Mouse (Mus musculus): ENCODE results near the gene Hoxa6. TPM values are rescaled to one million over a fixed set of nuclear protein-coding genes. Genes with fewer than 3 reads are reported as not detected.

The Hoxa6 gene
- total and polyA plus RNA-seq, 2 experiments = not detected

GRCm38 (mm10) chr6:52182030-52182429, 26.5 kb downstream of the Hoxa6 start:
- Histone ChIP-seq H3K79me2 (ENCODE audit: control insufficient read depth, insufficient read depth, low read length) (no peaks in the 10 kb centered on the region), H3K36me3 (ENCODE audit: control insufficient read depth, insufficient read depth, low read length) (no peaks in the 10 kb centered on the region), H3K27ac (replicated peaks; ENCODE audit: insufficient read depth, low read depth, low read length) (no peak overlapping the region), H3K4me3 (ENCODE audit: insufficient read depth, low read depth, low read length) (no peak overlapping the region), H3K9ac (ENCODE audit: low read depth, low read length) (no peak overlapping the region), H3K4me1 (ENCODE audit: control insufficient read depth, insufficient read depth, low read length) (no peaks in the 10 kb centered on the region), H3K27me3 (ENCODE audit: control insufficient read depth, insufficient read depth, low read length) (peaks cover 21% of the 10 kb centered on the region)
- no peak for TF ChIP-seq CTCF (IDR thresholded peaks at IDR 0.05; ENCODE audit: low read depth, low read length)
- no peak for DNase-seq (ENCODE audit: extremely low read depth, low read depth, low spot score)
- 21% methylated on average over 2 of the region's 2 CpGs for WGBS

- TF ChIP-seq CTCF (IDR thresholded peaks at IDR 0.05; ENCODE audit: low read depth, low read length) (no peak), POLR2A (IDR thresholded peaks at IDR 0.05; ENCODE audit: extremely low read depth, insufficient read depth, low read length) (no peak)
- Histone ChIP-seq H3K27me3 (ENCODE audit: control insufficient read depth, insufficient read depth, low read length) (peaks cover 19% of the 10 kb centered on the region), H3K36me3 (ENCODE audit: control insufficient read depth, insufficient read depth, low read length) (no peaks in the 10 kb centered on the region), H3K79me2 (ENCODE audit: control insufficient read depth, insufficient read depth, low read length) (no peaks in the 10 kb centered on the region), H3K4me3 (ENCODE audit: insufficient read depth, low read depth, low read length) (no peak overlapping the region), H3K27ac (replicated peaks; ENCODE audit: insufficient read depth, low read depth, low read length) (no peak overlapping the region), H3K9ac (ENCODE audit: low read depth, low read length) (no peak overlapping the region), H3K4me1 (ENCODE audit: control insufficient read depth, insufficient read depth, low read length) (no peaks in the 10 kb centered on the region)
- no peak for DNase-seq (ENCODE audit: extremely low read depth, low read depth, low spot score)
- 66% methylated on average over 3 of the region's 3 CpGs for WGBS
Observed at GRCm38 (mm10) chr6:52180726-52181125, 27.8 kb downstream of the Hoxa6 start.

- Histone ChIP-seq H3K36me3 (ENCODE audit: control insufficient read depth, insufficient read depth, low read length) (no peaks in the 10 kb centered on the region), H3K4me1 (ENCODE audit: control insufficient read depth, insufficient read depth, low read length) (no peaks in the 10 kb centered on the region), H3K4me3 (ENCODE audit: insufficient read depth, low read depth, low read length) (no peak overlapping the region), H3K27ac (replicated peaks; ENCODE audit: insufficient read depth, low read depth, low read length) (no peak overlapping the region), H3K79me2 (ENCODE audit: control insufficient read depth, insufficient read depth, low read length) (no peaks in the 10 kb centered on the region), H3K9ac (ENCODE audit: low read depth, low read length) (no peak overlapping the region), H3K27me3 (ENCODE audit: control insufficient read depth, insufficient read depth, low read length) (peaks cover 17% of the 10 kb centered on the region)
- no peak for DNase-seq (ENCODE audit: extremely low read depth, low read depth, low spot score)
- no peak for TF ChIP-seq POLR2A (IDR thresholded peaks at IDR 0.05; ENCODE audit: extremely low read depth, insufficient read depth, low read length)
- TF ChIP-seq CTCF (IDR thresholded peaks at IDR 0.05; ENCODE audit: low read depth, low read length) = no peak
- 46% methylated on average over 11 of the region's 11 CpGs for WGBS
Observed at GRCm38 (mm10) chr6:52180213-52180710, 28.3 kb downstream of the Hoxa6 start.

GRCm38 (mm10) chr6:52179690-52180089, 28.8 kb downstream of the Hoxa6 start:
- Histone ChIP-seq H3K4me3 (ENCODE audit: insufficient read depth, low read depth, low read length) (no peak overlapping the region), H3K4me1 (ENCODE audit: control insufficient read depth, insufficient read depth, low read length) (no peaks in the 10 kb centered on the region), H3K27me3 (ENCODE audit: control insufficient read depth, insufficient read depth, low read length) (peaks cover 16% of the 10 kb centered on the region), H3K79me2 (ENCODE audit: control insufficient read depth, insufficient read depth, low read length) (no peaks in the 10 kb centered on the region), H3K36me3 (ENCODE audit: control insufficient read depth, insufficient read depth, low read length) (no peaks in the 10 kb centered on the region), H3K27ac (replicated peaks; ENCODE audit: insufficient read depth, low read depth, low read length) (no peak overlapping the region), H3K9ac (ENCODE audit: low read depth, low read length) (no peak overlapping the region)
- TF ChIP-seq POLR2A (IDR thresholded peaks at IDR 0.05; ENCODE audit: extremely low read depth, insufficient read depth, low read length) (no peak), CTCF (IDR thresholded peaks at IDR 0.05; ENCODE audit: low read depth, low read length) (no peak)
- 21% methylated on average over 10 of the region's 10 CpGs for WGBS
- no peak for DNase-seq (ENCODE audit: extremely low read depth, low read depth, low spot score)

- no peak overlapping the region for H3K9ac ChIP-seq (ENCODE audit: low read depth, low read length)
- no peak overlapping the region for H3K27ac ChIP-seq (replicated peaks; ENCODE audit: insufficient read depth, low read depth, low read length)
- H3K4me1 ChIP-seq (ENCODE audit: control insufficient read depth, insufficient read depth, low read length) = no peaks in the 10 kb centered on the region
- no peak overlapping the region for H3K4me3 ChIP-seq (ENCODE audit: insufficient read depth, low read depth, low read length)
- H3K79me2 ChIP-seq (ENCODE audit: control insufficient read depth, insufficient read depth, low read length) = no peaks in the 10 kb centered on the region
- no peak for DNase-seq (ENCODE audit: extremely low read depth, low read depth, low spot score)
- WGBS = 28% methylated on average over 4 of the region's 4 CpGs
- H3K27me3 ChIP-seq (ENCODE audit: control insufficient read depth, insufficient read depth, low read length) = peaks cover 12% of the 10 kb centered on the region
- no peaks in the 10 kb centered on the region for H3K36me3 ChIP-seq (ENCODE audit: control insufficient read depth, insufficient read depth, low read length)
- TF ChIP-seq CTCF (IDR thresholded peaks at IDR 0.05; ENCODE audit: low read depth, low read length) (no peak), POLR2A (IDR thresholded peaks at IDR 0.05; ENCODE audit: extremely low read depth, insufficient read depth, low read length) (no peak)
Observed at GRCm38 (mm10) chr6:52178918-52179665, 29.4 kb downstream of the Hoxa6 start.

GRCm38 (mm10) chr6:52177806-52178205, 30.7 kb downstream of the Hoxa6 start:
- no peak overlapping the region for H3K9ac ChIP-seq (ENCODE audit: low read depth, low read length)
- H3K4me1 ChIP-seq (ENCODE audit: control insufficient read depth, insufficient read depth, low read length) = no peaks in the 10 kb centered on the region
- no peak overlapping the region for H3K27ac ChIP-seq (replicated peaks; ENCODE audit: insufficient read depth, low read depth, low read length)
- no peaks in the 10 kb centered on the region for H3K79me2 ChIP-seq (ENCODE audit: control insufficient read depth, insufficient read depth, low read length)
- TF ChIP-seq CTCF (IDR thresholded peaks at IDR 0.05; ENCODE audit: low read depth, low read length) (no peak), POLR2A (IDR thresholded peaks at IDR 0.05; ENCODE audit: extremely low read depth, insufficient read depth, low read length) (no peak)
- DNase-seq (ENCODE audit: extremely low read depth, low read depth, low spot score) = no peak
- no peaks in the 10 kb centered on the region for H3K36me3 ChIP-seq (ENCODE audit: control insufficient read depth, insufficient read depth, low read length)
- WGBS = 20% methylated on average over 9 of the region's 9 CpGs
- peaks cover 8% of the 10 kb centered on the region; the same call in 1 of the 2 replicates for H3K27me3 ChIP-seq (ENCODE audit: control insufficient read depth, insufficient read depth, low read length)
- no peak overlapping the region for H3K4me3 ChIP-seq (ENCODE audit: insufficient read depth, low read depth, low read length)
